Mouse (Mus musculus): Measurements from ENCODE around the gene Lmf1. TPM values are rescaled to one million over a fixed set of nuclear protein-coding genes. Genes with fewer than 3 reads are reported as not detected.

Lmf1 gene
- total RNA-seq, 4 experiments from 2014 or later = 27.0 to 33.4 (median 28.4) TPM

GRCm38 (mm10) chr17:25567745-25568144 lies 11.1 kb upstream of the Lmf1 start:
- peak; percentile 59 to 87 for DNase-seq (ENCODE audit: low spot score in 2 of 2)

- peak; percentile 66 to 70 for DNase-seq (ENCODE audit: low spot score in 2 of 2)
Observed at GRCm38 (mm10) chr17:25568206-25568605, 10.7 kb upstream of the Lmf1 start.

GRCm38 (mm10) chr17:25568880-25569279 lies 10.0 kb upstream of the Lmf1 start:
- no peak for DNase-seq (ENCODE audit: low spot score in 2 of 2)

GRCm38 (mm10) chr17:25569833-25570647 lies 8.8 kb upstream of the Lmf1 start:
- no peak for DNase-seq (ENCODE audit: low spot score in 2 of 2)

- DNase-seq (ENCODE audit: low spot score in 2 of 2) = peak; percentile 92 to 93
Observed at GRCm38 (mm10) chr17:25570648-25571452, 8.0 kb upstream of the Lmf1 start, which contains the start of gene Sox8. Gene Sox8 (minus strand): TSS chr17:25570686.

GRCm38 (mm10) chr17:25571453-25571820 lies 7.4 kb upstream of the Lmf1 start:
- no peak for DNase-seq (ENCODE audit: low spot score in 2 of 2)

- peak in 1 of 2 experiments; percentile 70 for DNase-seq (ENCODE audit: low spot score in 2 of 2)
Observed at GRCm38 (mm10) chr17:25575208-25575971, 3.5 kb upstream of the Lmf1 start.

- no peak for DNase-seq (ENCODE audit: low spot score in 2 of 2)
Observed at GRCm38 (mm10) chr17:25576034-25576433, 2.9 kb upstream of the Lmf1 start.

- DNase-seq (ENCODE audit: low spot score in 2 of 2) = no peak
Observed at GRCm38 (mm10) chr17:25577263-25577662, 1.6 kb upstream of the Lmf1 start.

- DNase-seq (ENCODE audit: low spot score in 2 of 2) = no peak
Observed at GRCm38 (mm10) chr17:25577702-25578101, 1.2 kb upstream of the Lmf1 start.

- peak in 1 of 2 experiments; percentile 41 for DNase-seq (ENCODE audit: low spot score in 2 of 2)
Observed at GRCm38 (mm10) chr17:25579332-25580047, 605 bp downstream of the Lmf1 start.

- no peak for DNase-seq (ENCODE audit: low spot score in 2 of 2)
Observed at GRCm38 (mm10) chr17:25582076-25582475, 3.2 kb downstream of the Lmf1 start.

GRCm38 (mm10) chr17:25583099-25583498 lies 4.2 kb downstream of the Lmf1 start:
- DNase-seq (ENCODE audit: low spot score in 2 of 2) = no peak

GRCm38 (mm10) chr17:25583858-25584257 lies 5.0 kb downstream of the Lmf1 start:
- no peak for DNase-seq (ENCODE audit: low spot score in 2 of 2)

GRCm38 (mm10) chr17:25584646-25585045 lies 5.8 kb downstream of the Lmf1 start:
- no peak for DNase-seq (ENCODE audit: low spot score in 2 of 2)

GRCm38 (mm10) chr17:25590068-25590467 lies 11.2 kb downstream of the Lmf1 start:
- no peak for DNase-seq (ENCODE audit: low spot score in 2 of 2)

- DNase-seq (ENCODE audit: low spot score in 2 of 2) = no peak
Observed at GRCm38 (mm10) chr17:25590985-25591384, 12.1 kb downstream of the Lmf1 start.

GRCm38 (mm10) chr17:25592336-25592735 lies 13.5 kb downstream of the Lmf1 start:
- no peak for DNase-seq (ENCODE audit: low spot score in 2 of 2)

- DNase-seq (ENCODE audit: low spot score in 2 of 2) = no peak
Observed at GRCm38 (mm10) chr17:25593411-25594261, 14.8 kb downstream of the Lmf1 start.

GRCm38 (mm10) chr17:25595495-25595894 lies 16.6 kb downstream of the Lmf1 start:
- DNase-seq (ENCODE audit: low spot score in 2 of 2) = no peak

Measured in layer of hippocampus, adult 8-10 months (tissue).